Mouse (Mus musculus): Measurements from ENCODE around the gene Accs. TPM values are rescaled to one million over a fixed set of nuclear protein-coding genes. Genes with fewer than 3 reads are reported as not detected.

Gene Accs
- polyA plus RNA-seq (2015; fragmentation: Nextera tagmentation; extraction: Ambion mirVana): 4.2 and 5.4 TPM in 2 replicates

GRCm38 (mm10) chr2:93849505-93850089 is at the start of gene Accs:
TSS of gene Accs (minus strand) at chr2:93849943.
- peak; percentile 86 for ATAC-seq (ENCODE audit: low FRiP score)
- Histone ChIP-seq H3K36me3 (peaks cover 4% of the 10 kb centered on the region; the same call in 1 of the 2 replicates), H3K27ac (replicated peaks) (peak within 1 kb of the TSS; percentile 87), H3K4me1 (peaks cover 22% of the 10 kb centered on the region), H3K9me3 (replicated peaks) (no peaks in the 10 kb centered on the region), H3K4me2 (peak within 1 kb of the TSS; percentile 80), H3K27me3 (replicated peaks) (no peaks in the 10 kb centered on the region), H3K9ac (replicated peaks) (peak within 1 kb of the TSS; percentile 71), H3K4me3 (replicated peaks) (peak within 1 kb of the TSS; percentile 64)
- WGBS: under 1% methylated on average over 28 of the region's 28 CpGs

GRCm38 (mm10) chr2:93891611-93892280 is 42.0 kb upstream of the Accs start:
- 12% methylated on average over 9 of the region's 9 CpGs for WGBS
- no peak overlapping the region for H3K4me3 ChIP-seq (replicated peaks)

GRCm38 (mm10) chr2:93890143-93890542 is 40.4 kb upstream of the Accs start:
- no peak overlapping the region for H3K4me3 ChIP-seq (replicated peaks)
- H3K27ac ChIP-seq (replicated peaks): no peak overlapping the region
- no peaks in the 10 kb centered on the region for H3K9me3 ChIP-seq (replicated peaks)
- no peaks in the 10 kb centered on the region for H3K27me3 ChIP-seq (replicated peaks)
- H3K9ac ChIP-seq (replicated peaks): no peak overlapping the region
- H3K36me3 ChIP-seq: no peaks in the 10 kb centered on the region
- H3K4me2 ChIP-seq: no peak overlapping the region
- ATAC-seq (ENCODE audit: low FRiP score): no peak
- WGBS: 72% methylated on average over 8 of the region's 8 CpGs
- peaks cover 19% of the 10 kb centered on the region for H3K4me1 ChIP-seq

More at GRCm38 (mm10) chr2:93891611-93892280, 42.0 kb upstream of the Accs start:
- H3K27me3 ChIP-seq (replicated peaks): no peaks in the 10 kb centered on the region
- peak; percentile 93 for ATAC-seq (ENCODE audit: low FRiP score)
- no peak overlapping the region for H3K4me2 ChIP-seq
- no peak overlapping the region for H3K9ac ChIP-seq (replicated peaks)
- H3K27ac ChIP-seq (replicated peaks): peak overlapping the region; percentile 75
- H3K36me3 ChIP-seq: no peaks in the 10 kb centered on the region
- H3K4me1 ChIP-seq: peaks cover 19% of the 10 kb centered on the region
- no peaks in the 10 kb centered on the region for H3K9me3 ChIP-seq (replicated peaks)

- WGBS: 90% methylated on average over 7 of the region's 7 CpGs
- Histone ChIP-seq H3K9me3 (replicated peaks) (no peaks in the 10 kb centered on the region), H3K4me3 (replicated peaks) (no peak overlapping the region), H3K36me3 (no peaks in the 10 kb centered on the region), H3K27me3 (replicated peaks) (no peaks in the 10 kb centered on the region), H3K27ac (replicated peaks) (no peak overlapping the region), H3K4me1 (peaks cover 19% of the 10 kb centered on the region), H3K4me2 (no peak overlapping the region), H3K9ac (replicated peaks) (no peak overlapping the region)
- ATAC-seq (ENCODE audit: low FRiP score): no peak
These were observed 39.3 kb upstream of the Accs start for GRCm38 (mm10) chr2:93889071-93889470.

- Histone ChIP-seq H3K4me1 (peaks cover 19% of the 10 kb centered on the region), H3K27ac (replicated peaks) (no peak overlapping the region), H3K4me3 (replicated peaks) (no peak overlapping the region), H3K9ac (replicated peaks) (no peak overlapping the region), H3K9me3 (replicated peaks) (no peaks in the 10 kb centered on the region), H3K4me2 (no peak overlapping the region), H3K36me3 (no peaks in the 10 kb centered on the region), H3K27me3 (replicated peaks) (no peaks in the 10 kb centered on the region)
- no peak for ATAC-seq (ENCODE audit: low FRiP score)
- 87% methylated on average over 6 of the region's 6 CpGs for WGBS
These were observed 38.6 kb upstream of the Accs start for GRCm38 (mm10) chr2:93888366-93888765.

GRCm38 (mm10) chr2:93887273-93887672 is 37.5 kb upstream of the Accs start:
- H3K36me3 ChIP-seq: no peaks in the 10 kb centered on the region
- H3K27ac ChIP-seq (replicated peaks): no peak overlapping the region
- H3K27me3 ChIP-seq (replicated peaks): no peaks in the 10 kb centered on the region
- no peak overlapping the region for H3K4me2 ChIP-seq
- no peaks in the 10 kb centered on the region for H3K9me3 ChIP-seq (replicated peaks)
- H3K4me1 ChIP-seq: peaks cover 17% of the 10 kb centered on the region
- no peak overlapping the region for H3K9ac ChIP-seq (replicated peaks)
- no peak overlapping the region for H3K4me3 ChIP-seq (replicated peaks)
- no peak for ATAC-seq (ENCODE audit: low FRiP score)
- WGBS: 67% methylated on average over 11 of the region's 11 CpGs

GRCm38 (mm10) chr2:93886013-93886794 is 36.5 kb upstream of the Accs start:
- Histone ChIP-seq H3K4me3 (replicated peaks) (no peak overlapping the region), H3K4me1 (peaks cover 6% of the 10 kb centered on the region), H3K36me3 (no peaks in the 10 kb centered on the region), H3K9me3 (replicated peaks) (no peaks in the 10 kb centered on the region), H3K4me2 (no peak overlapping the region), H3K27ac (replicated peaks) (no peak overlapping the region), H3K9ac (replicated peaks) (no peak overlapping the region), H3K27me3 (replicated peaks) (no peaks in the 10 kb centered on the region)
- ATAC-seq (ENCODE audit: low FRiP score): no peak
- 63% methylated on average over 10 of the region's 10 CpGs for WGBS

GRCm38 (mm10) chr2:93883066-93883465 is 33.3 kb upstream of the Accs start:
- Histone ChIP-seq H3K36me3 (no peaks in the 10 kb centered on the region), H3K4me3 (replicated peaks) (no peak overlapping the region), H3K9ac (replicated peaks) (no peak overlapping the region), H3K4me1 (no peaks in the 10 kb centered on the region), H3K27me3 (replicated peaks) (no peaks in the 10 kb centered on the region), H3K27ac (replicated peaks) (no peak overlapping the region), H3K9me3 (replicated peaks) (no peaks in the 10 kb centered on the region), H3K4me2 (no peak overlapping the region)
- WGBS: 63% methylated on average over 5 of the region's 5 CpGs
- no peak for ATAC-seq (ENCODE audit: low FRiP score)

- Histone ChIP-seq H3K4me1 (no peaks in the 10 kb centered on the region), H3K36me3 (no peaks in the 10 kb centered on the region), H3K9ac (replicated peaks) (no peak overlapping the region), H3K4me2 (no peak overlapping the region), H3K4me3 (replicated peaks) (no peak overlapping the region), H3K9me3 (replicated peaks) (no peaks in the 10 kb centered on the region), H3K27me3 (replicated peaks) (no peaks in the 10 kb centered on the region), H3K27ac (replicated peaks) (no peak overlapping the region)
- 91% methylated on average over 9 of the region's 9 CpGs for WGBS
- no peak for ATAC-seq (ENCODE audit: low FRiP score)
These were observed 32.1 kb upstream of the Accs start for GRCm38 (mm10) chr2:93881640-93882367.

GRCm38 (mm10) chr2:93880981-93881380 is 31.2 kb upstream of the Accs start:
- Histone ChIP-seq H3K4me1 (no peaks in the 10 kb centered on the region), H3K4me2 (no peak overlapping the region), H3K4me3 (replicated peaks) (no peak overlapping the region), H3K9ac (replicated peaks) (no peak overlapping the region), H3K27me3 (replicated peaks) (no peaks in the 10 kb centered on the region), H3K27ac (replicated peaks) (no peak overlapping the region), H3K36me3 (no peaks in the 10 kb centered on the region), H3K9me3 (replicated peaks) (no peaks in the 10 kb centered on the region)
- ATAC-seq (ENCODE audit: low FRiP score): no peak
- 77% methylated on average over 3 of the region's 3 CpGs for WGBS

- no peak overlapping the region for H3K9ac ChIP-seq (replicated peaks)
- H3K4me3 ChIP-seq (replicated peaks): no peak overlapping the region
- no peaks in the 10 kb centered on the region for H3K9me3 ChIP-seq (replicated peaks)
- H3K4me2 ChIP-seq: no peak overlapping the region
- ATAC-seq (ENCODE audit: low FRiP score): no peak
- no peak overlapping the region for H3K27ac ChIP-seq (replicated peaks)
- no peaks in the 10 kb centered on the region for H3K36me3 ChIP-seq
- no peaks in the 10 kb centered on the region for H3K4me1 ChIP-seq
- 72% methylated on average over 8 of the region's 8 CpGs for WGBS
- H3K27me3 ChIP-seq (replicated peaks): no peaks in the 10 kb centered on the region
These were observed 30.7 kb upstream of the Accs start for GRCm38 (mm10) chr2:93880450-93880849.
